Mouse (Mus musculus): ENCODE measurements around the gene Parp4.

The Parp4 gene

GRCm38 (mm10) chr14:56605136-56605535 is 29.7 kb downstream of the Parp4 start:
- DNase-seq (ENCODE audit: inconsistent age in 2 of 2, low spot score in 1 of 2): no peak

- no peak for DNase-seq (ENCODE audit: inconsistent age in 2 of 2, low spot score in 1 of 2)
Measured at GRCm38 (mm10) chr14:56613212-56613611, 37.8 kb downstream of the Parp4 start.

GRCm38 (mm10) chr14:56617470-56617869 is 42.1 kb downstream of the Parp4 start:
- no peak for DNase-seq (ENCODE audit: inconsistent age in 2 of 2, low spot score in 1 of 2)

- peak; percentile 34 to 70 for DNase-seq (ENCODE audit: inconsistent age in 2 of 2, low spot score in 1 of 2)
Measured at GRCm38 (mm10) chr14:56620425-56620824, 45.0 kb downstream of the Parp4 start.

GRCm38 (mm10) chr14:56626202-56626601 is 50.8 kb downstream of the Parp4 start:
- DNase-seq (ENCODE audit: inconsistent age in 2 of 2, low spot score in 1 of 2): no peak

GRCm38 (mm10) chr14:56628336-56628735 is 52.9 kb downstream of the Parp4 start:
- no peak for DNase-seq (ENCODE audit: inconsistent age in 2 of 2, low spot score in 1 of 2)

- no peak for DNase-seq (ENCODE audit: inconsistent age in 2 of 2, low spot score in 1 of 2)
Measured at GRCm38 (mm10) chr14:56631109-56631508, 55.7 kb downstream of the Parp4 start.

GRCm38 (mm10) chr14:56647206-56647605 is 71.8 kb downstream of the Parp4 start:
- DNase-seq (ENCODE audit: inconsistent age in 2 of 2, low spot score in 1 of 2): no peak

- no peak for DNase-seq (ENCODE audit: inconsistent age in 2 of 2, low spot score in 1 of 2)
Measured at GRCm38 (mm10) chr14:56649448-56649847, 74.0 kb downstream of the Parp4 start.

- DNase-seq (ENCODE audit: inconsistent age in 2 of 2, low spot score in 1 of 2): no peak
Measured at GRCm38 (mm10) chr14:56665651-56666050, 90.2 kb downstream of the Parp4 start.

- DNase-seq (ENCODE audit: inconsistent age in 2 of 2, low spot score in 1 of 2): no peak
Measured at GRCm38 (mm10) chr14:56666909-56667308, 91.5 kb downstream of the Parp4 start.

GRCm38 (mm10) chr14:56667969-56668802 is 92.8 kb downstream of the Parp4 start, which contains the start of gene Mphosph8:
TSS of gene Mphosph8 (plus strand) at chr14:56668248.
- peak; percentile 100 for DNase-seq (ENCODE audit: inconsistent age in 2 of 2, low spot score in 1 of 2)

GRCm38 (mm10) chr14:56669046-56669620 is 93.7 kb downstream of the Parp4 start:
- DNase-seq (ENCODE audit: inconsistent age in 2 of 2, low spot score in 1 of 2): no peak

GRCm38 (mm10) chr14:56685426-56685825 is 110.0 kb downstream of the Parp4 start:
- no peak for DNase-seq (ENCODE audit: inconsistent age in 2 of 2, low spot score in 1 of 2)

GRCm38 (mm10) chr14:56689116-56689515 is 113.7 kb downstream of the Parp4 start:
- no peak for DNase-seq (ENCODE audit: inconsistent age in 2 of 2, low spot score in 1 of 2)

- peak; percentile 42 to 68 for DNase-seq (ENCODE audit: inconsistent age in 2 of 2, low spot score in 1 of 2)
Measured at GRCm38 (mm10) chr14:56689766-56690165, 114.3 kb downstream of the Parp4 start.

- no peak for DNase-seq (ENCODE audit: inconsistent age in 2 of 2, low spot score in 1 of 2)
Measured at GRCm38 (mm10) chr14:56695495-56695894, 120.1 kb downstream of the Parp4 start.

GRCm38 (mm10) chr14:56697836-56698235 is 122.4 kb downstream of the Parp4 start:
- DNase-seq (ENCODE audit: inconsistent age in 2 of 2, low spot score in 1 of 2): no peak

- DNase-seq (ENCODE audit: inconsistent age in 2 of 2, low spot score in 1 of 2): no peak
Measured at GRCm38 (mm10) chr14:56702644-56703043, 127.2 kb downstream of the Parp4 start.

- DNase-seq (ENCODE audit: inconsistent age in 2 of 2, low spot score in 1 of 2): peak in 1 of 2 experiments; percentile 67
Measured at GRCm38 (mm10) chr14:56705687-56706086, 130.3 kb downstream of the Parp4 start.

Data from adrenal gland, adult (tissue).